Mouse (Mus musculus): ENCODE measurements around the gene 6030408B16Rik. TPM values are rescaled to one million over a fixed set of nuclear protein-coding genes. Genes with fewer than 3 reads are reported as not detected.

Gene 6030408B16Rik
- polyA plus RNA-seq, 2 experiments: 0.10 to 0.18 TPM

DNA sequence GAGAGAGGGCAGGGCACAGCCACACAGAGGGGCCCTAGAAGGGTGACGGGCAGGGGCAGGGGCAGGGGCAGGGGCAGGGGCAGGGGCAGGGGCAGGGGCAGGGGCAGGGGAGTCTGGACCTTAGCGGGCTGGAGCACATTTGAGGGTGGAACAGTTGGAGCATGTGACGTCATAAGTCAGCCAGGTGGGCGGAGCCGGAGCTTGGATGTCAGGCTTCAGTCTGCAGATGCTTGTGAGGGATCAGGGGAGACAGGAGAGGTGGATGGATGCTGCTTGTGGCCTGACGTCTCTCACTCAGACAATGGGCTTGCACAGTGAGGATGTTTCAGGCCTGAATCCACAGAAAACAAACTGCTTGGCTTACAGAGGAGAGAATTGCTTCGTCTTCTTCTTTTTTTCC, 5.5 kb downstream of the 6030408B16Rik start:
- Histone ChIP-seq H3K4me3 (ENCODE audit: insufficient read depth in 1 of 2, low read depth in 2 of 2, low read length in 2 of 2) (no peak overlapping the region), H3K4me2 (ENCODE audit: low read depth) (no peak overlapping the region), H3K4me1 (replicated peaks; ENCODE audit: control insufficient read depth in 2 of 2, insufficient read depth in 2 of 2, low read length in 1 of 2) (peaks cover 0 to 12% of the 10 kb centered on the region in 2 experiments; a peak in 2 of 4 replicates), H3K9me3 (ENCODE audit: control insufficient read depth, low read length) (no peaks in the 10 kb centered on the region), H3K36me3 (replicated peaks; ENCODE audit: control insufficient read depth, insufficient read depth, low read depth) (no peaks in the 10 kb centered on the region), H3K27ac (no peak overlapping the region), H3K9ac (replicated peaks) (no peak overlapping the region), H3K27me3 (ENCODE audit: control insufficient read depth, insufficient read depth, low read length) (no peaks in the 10 kb centered on the region)
- no peak for TF ChIP-seq EP300 (IDR thresholded peaks at IDR 0.05; ENCODE audit: low read depth)
- TF ChIP-seq CTCF (IDR thresholded peaks at IDR 0.05; ENCODE audit: low read depth): no peak
- 20% methylated on average over 7 of the region's 7 CpGs for WGBS (ENCODE audit: insufficient replicate concordance)
- ATAC-seq (ENCODE audit: insufficient read depth) (no peak), DNase-seq (ENCODE audit: low read depth in 3 of 3, low spot score in 3 of 3) (no peak)

DNA sequence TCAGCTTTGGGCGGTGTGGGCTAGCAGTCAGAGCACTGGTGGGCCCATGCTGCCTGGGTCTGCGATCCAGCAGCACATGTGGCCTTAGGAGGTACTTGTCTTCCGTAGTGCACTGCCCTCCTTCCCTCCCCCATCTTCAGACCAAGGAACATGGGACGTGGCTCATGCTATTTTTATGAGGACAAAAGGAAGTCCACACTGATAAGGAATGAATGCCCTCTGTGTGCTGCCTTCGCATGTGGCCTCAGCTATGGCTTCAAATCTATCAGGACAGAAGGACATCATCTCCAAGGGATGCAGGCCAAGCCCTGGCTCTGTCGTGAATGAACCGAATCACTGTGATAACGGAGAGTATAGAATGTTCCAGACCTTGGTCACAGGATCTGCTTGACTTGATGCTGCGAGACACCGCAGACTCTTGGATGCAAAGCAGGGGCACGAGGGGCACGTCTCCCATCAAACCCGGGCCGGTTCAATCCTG, 6.5 kb downstream of the 6030408B16Rik start:
- DNase-seq (ENCODE audit: low read depth in 3 of 3, low spot score in 3 of 3) (no peak), ATAC-seq (ENCODE audit: insufficient read depth) (0 out of 2 replicates have a peak, but pooled peaks have one; percentile 15)
- Histone ChIP-seq H3K27me3 (ENCODE audit: control insufficient read depth, insufficient read depth, low read length) (no peaks in the 10 kb centered on the region), H3K9ac (replicated peaks) (no peak overlapping the region), H3K27ac (no peak overlapping the region), H3K4me1 (replicated peaks; ENCODE audit: control insufficient read depth in 2 of 2, insufficient read depth in 2 of 2, low read length in 1 of 2) (peaks cover 0 to 12% of the 10 kb centered on the region in 2 experiments; a peak in 2 of 4 replicates), H3K4me3 (ENCODE audit: insufficient read depth in 1 of 2, low read depth in 2 of 2, low read length in 2 of 2) (no peak overlapping the region), H3K36me3 (replicated peaks; ENCODE audit: control insufficient read depth, insufficient read depth, low read depth) (no peaks in the 10 kb centered on the region), H3K4me2 (ENCODE audit: low read depth) (no peak overlapping the region), H3K9me3 (ENCODE audit: control insufficient read depth, low read length) (no peaks in the 10 kb centered on the region)
- WGBS (ENCODE audit: insufficient replicate concordance): 44% methylated on average over 14 of the region's 14 CpGs
- TF ChIP-seq EP300 (IDR thresholded peaks at IDR 0.05; ENCODE audit: low read depth): no peak
- no peak for TF ChIP-seq CTCF (IDR thresholded peaks at IDR 0.05; ENCODE audit: low read depth)

DNA sequence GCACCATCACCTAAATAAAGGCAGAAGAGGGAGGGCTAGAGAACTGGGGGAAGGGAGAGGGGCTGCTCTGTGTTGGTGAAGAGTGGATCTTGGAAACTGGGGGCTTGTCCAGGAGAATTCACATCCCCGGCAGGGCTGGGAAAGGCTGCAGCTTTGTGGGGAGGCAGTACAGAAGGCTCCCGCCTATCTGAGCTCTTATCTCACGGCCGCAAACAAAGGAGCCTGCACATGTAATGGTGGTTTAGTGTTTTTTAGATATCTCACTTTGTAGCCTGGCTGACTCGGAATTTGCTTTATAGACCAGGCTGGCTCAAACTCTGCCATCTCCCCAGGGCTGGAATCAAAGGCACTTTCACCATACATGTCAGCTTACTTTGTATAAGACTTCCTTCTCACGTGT, 7.1 kb downstream of the 6030408B16Rik start:
- H3K27me3 ChIP-seq (ENCODE audit: control insufficient read depth, insufficient read depth, low read length): no peaks in the 10 kb centered on the region
- WGBS (ENCODE audit: insufficient replicate concordance): 18% methylated on average over 6 of the region's 6 CpGs
- no peak overlapping the region for H3K9ac ChIP-seq (replicated peaks)
- ATAC-seq (ENCODE audit: insufficient read depth) (0 out of 2 replicates have a peak, but pooled peaks have one; percentile 8), DNase-seq (ENCODE audit: low read depth in 3 of 3, low spot score in 3 of 3) (no peak)
- peaks cover 0 to 12% of the 10 kb centered on the region in 2 experiments; a peak in 2 of 4 replicates for H3K4me1 ChIP-seq (replicated peaks; ENCODE audit: control insufficient read depth in 2 of 2, insufficient read depth in 2 of 2, low read length in 1 of 2)
- no peaks in the 10 kb centered on the region for H3K9me3 ChIP-seq (ENCODE audit: control insufficient read depth, low read length)
- no peaks in the 10 kb centered on the region for H3K36me3 ChIP-seq (replicated peaks; ENCODE audit: control insufficient read depth, insufficient read depth, low read depth)
- no peak overlapping the region for H3K27ac ChIP-seq
- TF ChIP-seq EP300 (IDR thresholded peaks at IDR 0.05; ENCODE audit: low read depth) (no peak), CTCF (IDR thresholded peaks at IDR 0.05; ENCODE audit: low read depth) (no peak)
- no peak overlapping the region for H3K4me3 ChIP-seq (ENCODE audit: insufficient read depth in 1 of 2, low read depth in 2 of 2, low read length in 2 of 2)
- no peak overlapping the region for H3K4me2 ChIP-seq (ENCODE audit: low read depth)

DNA sequence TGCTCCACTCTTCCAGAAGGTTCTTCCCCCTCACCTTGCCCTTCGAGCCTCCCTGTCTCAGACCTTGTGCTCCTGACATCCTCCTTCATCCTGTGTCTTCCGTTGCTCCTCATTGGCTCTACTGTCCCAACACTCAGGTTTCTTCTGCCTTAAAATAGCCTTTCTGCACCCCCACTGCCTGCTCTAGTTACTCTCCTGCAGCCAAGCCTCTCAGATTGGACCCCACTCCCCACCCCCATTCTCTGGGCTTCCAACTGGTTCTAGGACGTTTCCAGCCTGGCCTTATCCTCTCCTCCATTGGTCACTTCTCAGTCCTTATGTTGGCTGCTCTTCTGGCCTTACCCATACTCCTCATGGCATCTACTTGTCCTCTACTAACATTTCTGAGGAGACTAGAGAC, 9.2 kb downstream of the 6030408B16Rik start:
- Histone ChIP-seq H3K27me3 (ENCODE audit: control insufficient read depth, insufficient read depth, low read length) (no peaks in the 10 kb centered on the region), H3K36me3 (replicated peaks; ENCODE audit: control insufficient read depth, insufficient read depth, low read depth) (no peaks in the 10 kb centered on the region), H3K9ac (replicated peaks) (no peak overlapping the region), H3K4me1 (replicated peaks; ENCODE audit: control insufficient read depth in 2 of 2, insufficient read depth in 2 of 2, low read length in 1 of 2) (peaks cover 0 to 12% of the 10 kb centered on the region in 2 experiments; a peak in 2 of 4 replicates), H3K4me2 (ENCODE audit: low read depth) (no peak overlapping the region), H3K27ac (no peak overlapping the region), H3K4me3 (ENCODE audit: insufficient read depth in 1 of 2, low read depth in 2 of 2, low read length in 2 of 2) (no peak overlapping the region), H3K9me3 (ENCODE audit: control insufficient read depth, low read length) (no peaks in the 10 kb centered on the region)
- TF ChIP-seq EP300 (IDR thresholded peaks at IDR 0.05; ENCODE audit: low read depth) (no peak), CTCF (IDR thresholded peaks at IDR 0.05; ENCODE audit: low read depth) (no peak)
- no peak for ATAC-seq (ENCODE audit: insufficient read depth)
- no peak for DNase-seq (ENCODE audit: low read depth in 3 of 3, low spot score in 3 of 3)
- WGBS (ENCODE audit: insufficient replicate concordance): 57% methylated on average over 3 of the region's 3 CpGs

DNA sequence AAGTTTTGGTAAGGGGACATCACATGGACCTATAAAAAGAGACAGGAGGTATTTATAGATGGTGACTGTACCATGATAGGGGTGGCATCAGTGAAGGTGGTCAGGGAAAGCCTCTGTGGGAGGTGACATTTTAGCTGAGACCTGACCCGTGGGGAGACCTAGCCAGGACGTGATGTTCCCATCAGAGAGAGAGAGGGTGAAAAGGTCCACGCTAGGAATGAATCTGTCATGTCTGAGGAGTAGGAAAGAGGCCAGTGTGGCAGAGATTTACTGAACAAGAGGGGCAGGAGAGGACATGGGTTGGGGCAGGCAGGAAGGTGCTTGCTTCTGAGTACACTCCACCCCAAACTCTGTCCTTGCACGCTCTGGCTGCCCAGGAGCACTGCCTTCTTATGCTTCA, 10.8 kb downstream of the 6030408B16Rik start:
- H3K4me2 ChIP-seq (ENCODE audit: low read depth): no peak overlapping the region
- no peak for ATAC-seq (ENCODE audit: insufficient read depth)
- DNase-seq (ENCODE audit: low read depth in 3 of 3, low spot score in 3 of 3): no peak

More for the DNA sequence above, 10.8 kb downstream of the 6030408B16Rik start:
- H3K9ac ChIP-seq (replicated peaks): no peak overlapping the region
- H3K9me3 ChIP-seq (ENCODE audit: control insufficient read depth, low read length): no peaks in the 10 kb centered on the region
- H3K27me3 ChIP-seq (ENCODE audit: control insufficient read depth, insufficient read depth, low read length): no peaks in the 10 kb centered on the region
- whole genome bisulfite sequencing (ENCODE audit: insufficient replicate concordance): 57% methylated on average over 4 of the region's 4 CpGs
- H3K4me3 ChIP-seq (ENCODE audit: insufficient read depth in 1 of 2, low read depth in 2 of 2, low read length in 2 of 2): no peak overlapping the region
- H3K36me3 ChIP-seq (replicated peaks; ENCODE audit: control insufficient read depth, insufficient read depth, low read depth): no peaks in the 10 kb centered on the region
- peaks cover 0 to 12% of the 10 kb centered on the region in 2 experiments; a peak in 2 of 4 replicates for H3K4me1 ChIP-seq (replicated peaks; ENCODE audit: control insufficient read depth in 2 of 2, insufficient read depth in 2 of 2, low read length in 1 of 2)
- no peak overlapping the region for H3K27ac ChIP-seq
- TF ChIP-seq CTCF (IDR thresholded peaks at IDR 0.05; ENCODE audit: low read depth) (no peak), EP300 (IDR thresholded peaks at IDR 0.05; ENCODE audit: low read depth) (no peak)
